Mouse (Mus musculus) heart, embryonic 14.5 days (tissue): ENCODE data around the gene Prg3. TPM values are rescaled to one million over a fixed set of nuclear protein-coding genes. Genes with fewer than 3 reads are reported as not detected.

Experiments
- ATAC-seq: fragments of 200-750 bp; cut with Nextera tagmentation; 2 replicates; pipeline ENCODE4 v1.8.0; 2017; ENCODE audit warnings: low read depth, moderate TSS enrichment; ENCODE audit not compliant: insufficient number of reproducible peaks, insufficient read depth, low FRiP score
- H3K27ac ChIP-seq, 2 experiments: fragments of 200-500 bp in 1 of 2; fragments of 300-500 bp in 1 of 2; sonication (generic) in 1 of 2; replicated peaks in 1 of 2; 2 replicates each; pipeline ENCODE4 v1.5.1; 2012 to 2014; ENCODE audit warnings: low read depth in 2 of 2, low read length in 2 of 2, control low read depth in 1 of 2, mild to moderate bottlenecking in 1 of 2, mixed read lengths in 1 of 2; ENCODE audit not compliant: control insufficient read depth in 1 of 2, insufficient read depth in 1 of 2
- H3K27me3 ChIP-seq: fragments of 300-500 bp; sonication (generic); 2 replicates; pipeline ENCODE4 v1.6.1; 2014; ENCODE audit warnings: mild to moderate bottlenecking, low read length, control low read depth; ENCODE audit not compliant: control insufficient read depth, insufficient read depth
- H3K36me3 ChIP-seq: fragments of 300-500 bp; sonication (generic); 2 replicates; pipeline ENCODE4 v1.6.1; 2014; ENCODE audit warnings: mild to moderate bottlenecking, control low read depth, low read length, mixed read lengths; ENCODE audit not compliant: control insufficient read depth, insufficient read depth
- H3K4me1 ChIP-seq, 2 experiments: fragments of 200-500 bp in 1 of 2; fragments of 300-500 bp in 1 of 2; sonication (generic) in 1 of 2; 2 replicates each; pipeline ENCODE4 v1.6.1; 2012 to 2014; ENCODE audit warnings: low read length in 2 of 2, control low read depth in 1 of 2, mixed read lengths in 1 of 2; ENCODE audit not compliant: control insufficient read depth in 2 of 2, insufficient read depth in 2 of 2
- H3K4me2 ChIP-seq: fragments of 300-500 bp; sonication (generic); 2 replicates; pipeline ENCODE4 v1.6.1; 2014; ENCODE audit warnings: mild to moderate bottlenecking, low read length
- H3K4me3 ChIP-seq, 2 experiments: fragments of 200-500 bp in 1 of 2; fragments of 300-500 bp in 1 of 2; sonication (generic) in 1 of 2; 2 replicates each; pipeline ENCODE4 v1.5.1; 2012 to 2014; ENCODE audit warnings: low read length in 2 of 2, mild to moderate bottlenecking in 2 of 2, control low read depth in 1 of 2, low read depth in 1 of 2, moderate library complexity in 1 of 2; ENCODE audit not compliant: control insufficient read depth in 1 of 2, insufficient read depth in 1 of 2
- H3K9ac ChIP-seq: fragments of 300-500 bp; sonication (generic); 2 replicates; pipeline ENCODE4 v1.6.1; 2014; ENCODE audit warnings: mild to moderate bottlenecking, low read length
- H3K9me3 ChIP-seq: fragments of 300-500 bp; sonication (generic); 2 replicates; pipeline ENCODE4 v1.6.1; 2016; ENCODE audit warnings: low read length, control low read depth; ENCODE audit not compliant: control insufficient read depth
- WGBS: fragments of 180-500 bp; shearing (Covaris S2); extraction: QIAGEN DNeasy Blood & Tissue Kit; methylation state at CpG from one replicate; pipeline ENCODE4 v1.1.7; 2014; 5-methylcytosine and 5-hydroxymethylcytosine counted together
- polyA plus RNA-seq: library from polyadenylated mRNA; unstranded; fragments of >200 nt; fragmentation: Nextera tagmentation; extraction: Ambion mirVana; gene quantifications from 2 replicates; pipeline ENCODE4 v1.2.1, GENCODE M21; 2014

Prg3 gene
- polyA plus RNA-seq, 1 experiment from 2014 or later = not detected

DNA sequence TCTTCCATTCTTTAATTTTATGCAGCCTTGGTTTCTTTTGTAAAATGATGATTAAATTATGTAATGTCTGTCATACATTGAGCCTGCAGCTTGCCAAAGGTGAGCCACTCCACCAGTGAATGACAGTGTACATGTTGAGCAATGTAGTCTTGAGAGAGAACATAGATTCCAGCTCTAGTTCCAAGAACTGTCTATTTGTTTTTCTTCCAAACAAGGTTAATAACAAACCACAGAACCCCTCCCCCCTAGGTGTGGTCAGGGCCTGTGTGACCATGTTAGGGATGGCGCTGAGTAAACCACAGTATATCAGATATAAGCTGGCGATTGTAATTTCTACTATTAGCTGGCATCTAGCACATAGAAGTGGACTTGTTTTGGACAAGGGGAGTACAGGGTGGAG is 8.4 kb downstream of the Prg3 start:
- no peaks in the 10 kb centered on the region; a peak in 1 of 4 replicates for H3K4me1 ChIP-seq
- H3K27ac ChIP-seq = no peak overlapping the region
- no peaks in the 10 kb centered on the region for H3K9me3 ChIP-seq
- no peak for ATAC-seq
- no peak overlapping the region for H3K4me3 ChIP-seq
- 83% methylated on average over 2 of the region's 2 CpGs for WGBS
- H3K36me3 ChIP-seq = no peaks in the 10 kb centered on the region
- no peak overlapping the region for H3K9ac ChIP-seq
- no peak overlapping the region for H3K4me2 ChIP-seq
- 0 out of 2 replicates have a peak, but pooled peaks cover 2% of the 10 kb centered on the region for H3K27me3 ChIP-seq

DNA sequence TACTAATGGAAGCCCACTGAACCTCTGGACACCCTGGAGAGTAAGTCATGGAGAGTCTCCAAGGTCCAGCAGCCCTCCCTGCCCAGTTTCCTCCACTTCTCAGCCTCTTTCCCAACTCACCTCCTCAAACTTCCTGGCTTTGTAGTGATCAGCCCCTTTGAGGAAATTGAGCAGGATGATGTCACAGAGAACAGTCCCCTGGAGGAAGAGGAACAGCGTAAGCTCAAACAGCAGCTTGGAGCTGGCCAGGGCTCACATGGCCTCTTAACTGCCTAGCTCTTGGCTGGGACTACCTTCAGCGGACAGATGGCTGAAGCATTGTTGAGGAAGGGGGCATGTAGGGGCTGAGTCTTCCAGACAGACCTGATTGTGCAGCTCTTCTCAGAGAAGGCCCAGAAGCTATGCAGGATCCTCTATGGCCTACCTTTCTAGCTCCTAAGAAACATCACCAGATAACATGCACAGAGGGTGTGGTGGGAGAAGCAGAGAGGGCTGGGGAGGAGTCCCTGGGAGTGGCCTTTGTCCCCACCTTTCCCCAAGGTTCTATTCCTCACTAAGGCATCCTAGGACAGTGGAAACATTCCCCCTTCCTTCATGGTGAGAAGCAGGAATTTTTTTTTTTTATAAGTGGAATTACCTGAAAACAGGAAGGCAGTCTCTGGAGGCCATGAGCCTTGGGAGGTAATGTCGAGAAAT is 11.6 kb downstream of the Prg3 start:
- Histone ChIP-seq H3K27ac (peak overlapping the region; percentile 28 to 36; a peak in 2 of 4 replicates), H3K4me3 (no peak overlapping the region), H3K4me2 (no peak overlapping the region), H3K36me3 (no peaks in the 10 kb centered on the region), H3K27me3 (no peaks in the 10 kb centered on the region), H3K9ac (no peak overlapping the region), H3K9me3 (no peaks in the 10 kb centered on the region), H3K4me1 (peaks cover 8 to 11% of the 10 kb centered on the region in 2 experiments)
- WGBS = 69% methylated on average over 3 of the region's 3 CpGs
- ATAC-seq = peak; percentile 45; the same call in 1 of the 2 replicates

DNA sequence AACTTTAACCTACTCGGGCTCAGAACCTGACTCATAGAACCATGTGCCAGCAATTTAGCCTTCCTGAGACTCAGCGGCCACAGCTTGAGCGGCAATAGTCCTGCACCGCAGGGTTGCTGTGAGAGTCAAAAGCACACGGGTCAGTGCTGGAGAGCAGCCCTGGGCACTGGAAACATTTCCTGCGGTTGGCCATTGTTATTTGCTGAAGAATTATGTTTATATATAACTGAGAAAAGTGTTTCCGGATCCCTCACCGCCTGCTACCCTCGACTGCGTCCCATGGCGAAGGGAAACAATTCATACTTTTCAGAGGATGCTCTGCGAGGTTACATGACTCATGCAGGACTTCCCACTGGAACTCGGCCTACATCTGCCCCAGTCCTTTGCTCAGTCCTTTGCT is 13.5 kb downstream of the Prg3 start:
- no peak for ATAC-seq
- peak overlapping the region; percentile 26 to 50; a peak in 2 of 4 replicates for H3K27ac ChIP-seq
- WGBS = 74% methylated on average over 13 of the region's 13 CpGs

GRCm38 (mm10) chr2:85002575-85002974 is 14.6 kb downstream of the Prg3 start:
- Histone ChIP-seq H3K4me2 (no peak overlapping the region), H3K4me1 (peaks cover 8 to 11% of the 10 kb centered on the region in 2 experiments), H3K9ac (no peak overlapping the region), H3K4me3 (no peak overlapping the region), H3K27me3 (no peaks in the 10 kb centered on the region), H3K36me3 (no peaks in the 10 kb centered on the region), H3K27ac (0 out of 4 replicates have a peak overlapping the region, but pooled peaks of 1 of the 2 experiments have one; percentile 14), H3K9me3 (no peaks in the 10 kb centered on the region)
- ATAC-seq = 0 out of 2 replicates have a peak, but pooled peaks have one; percentile 18
- 33% methylated on average over 8 of the region's 8 CpGs for WGBS

More for the DNA sequence above, 13.5 kb downstream of the Prg3 start:
- no peak overlapping the region for H3K4me2 ChIP-seq
- H3K4me1 ChIP-seq = peaks cover 8 to 11% of the 10 kb centered on the region in 2 experiments
- no peaks in the 10 kb centered on the region for H3K9me3 ChIP-seq
- H3K9ac ChIP-seq = no peak overlapping the region
- no peak overlapping the region for H3K4me3 ChIP-seq
- no peaks in the 10 kb centered on the region for H3K27me3 ChIP-seq
- no peaks in the 10 kb centered on the region for H3K36me3 ChIP-seq

DNA sequence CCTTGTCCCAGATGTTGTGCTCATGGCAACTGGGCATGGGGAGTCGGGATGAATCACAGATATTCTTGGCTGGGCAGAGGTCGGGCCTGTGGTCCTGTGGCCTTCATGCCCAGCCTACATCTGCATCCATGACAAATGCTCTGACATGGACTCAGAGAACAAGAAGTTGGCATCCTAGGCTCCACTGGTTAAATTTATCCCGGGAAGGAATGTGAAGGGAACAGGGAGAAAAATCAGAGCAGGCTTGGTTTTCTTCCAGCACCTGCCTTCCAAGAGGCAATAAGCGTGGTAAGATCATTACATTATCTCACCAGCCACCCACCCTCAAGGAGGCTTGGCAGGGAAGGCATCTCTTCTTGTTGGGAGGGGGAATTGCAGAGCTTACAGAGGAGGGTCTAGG is 16.3 kb downstream of the Prg3 start:
- no peak overlapping the region for H3K27ac ChIP-seq
- 81% methylated on average over 4 of the region's 4 CpGs for WGBS
- no peaks in the 10 kb centered on the region for H3K36me3 ChIP-seq
- no peak for ATAC-seq
- H3K9ac ChIP-seq = no peak overlapping the region
- H3K9me3 ChIP-seq = no peaks in the 10 kb centered on the region
- H3K4me1 ChIP-seq = peaks cover 8 to 11% of the 10 kb centered on the region in 2 experiments
- H3K27me3 ChIP-seq = no peaks in the 10 kb centered on the region
- no peak overlapping the region for H3K4me2 ChIP-seq
- no peak overlapping the region for H3K4me3 ChIP-seq

DNA sequence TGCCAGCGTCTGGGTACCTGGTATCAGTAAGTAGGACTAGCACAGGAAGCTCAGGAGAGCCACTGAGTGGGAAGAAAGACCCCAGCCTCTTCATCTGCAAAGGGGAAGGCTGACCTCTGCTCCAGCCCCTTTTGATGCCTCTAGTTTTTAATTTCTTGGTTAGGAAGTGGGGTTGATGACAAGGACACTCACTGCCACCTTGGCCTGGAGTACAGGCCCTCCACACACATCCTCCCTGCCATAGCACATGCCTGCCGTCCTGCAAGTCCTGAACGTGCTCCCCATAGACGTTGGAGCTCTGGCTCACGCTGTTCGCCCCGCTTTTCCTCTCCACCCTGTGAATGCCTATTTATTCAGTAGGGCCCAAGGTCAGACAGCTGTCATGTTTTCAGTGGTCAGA is 18.6 kb downstream of the Prg3 start:
- Histone ChIP-seq H3K9me3 (no peaks in the 10 kb centered on the region), H3K27ac (no peak overlapping the region), H3K27me3 (no peaks in the 10 kb centered on the region), H3K9ac (no peak overlapping the region), H3K4me2 (no peak overlapping the region), H3K4me3 (no peak overlapping the region), H3K36me3 (no peaks in the 10 kb centered on the region), H3K4me1 (peaks cover 14 to 18% of the 10 kb centered on the region in 2 experiments)
- ATAC-seq = no peak
- WGBS = 62% methylated on average over 7 of the region's 7 CpGs

- H3K36me3 ChIP-seq = no peaks in the 10 kb centered on the region
- H3K4me2 ChIP-seq = no peak overlapping the region
- H3K27me3 ChIP-seq = no peaks in the 10 kb centered on the region
- H3K9ac ChIP-seq = no peak overlapping the region
- peaks cover 24 to 25% of the 10 kb centered on the region in 2 experiments for H3K4me1 ChIP-seq
- ATAC-seq = no peak
- WGBS = 34% methylated on average over 4 of the region's 4 CpGs
- no peaks in the 10 kb centered on the region for H3K9me3 ChIP-seq
- no peak overlapping the region for H3K27ac ChIP-seq
- H3K4me3 ChIP-seq = no peak overlapping the region
Observed at GRCm38 (mm10) chr2:85007729-85008128, 19.7 kb downstream of the Prg3 start.
